Mouse (Mus musculus): ENCODE measurements around the gene Tbata.
A peak's percentile ranks its signal among the peaks of the same experiment; 100 is the strongest.

The Tbata gene

DNA sequence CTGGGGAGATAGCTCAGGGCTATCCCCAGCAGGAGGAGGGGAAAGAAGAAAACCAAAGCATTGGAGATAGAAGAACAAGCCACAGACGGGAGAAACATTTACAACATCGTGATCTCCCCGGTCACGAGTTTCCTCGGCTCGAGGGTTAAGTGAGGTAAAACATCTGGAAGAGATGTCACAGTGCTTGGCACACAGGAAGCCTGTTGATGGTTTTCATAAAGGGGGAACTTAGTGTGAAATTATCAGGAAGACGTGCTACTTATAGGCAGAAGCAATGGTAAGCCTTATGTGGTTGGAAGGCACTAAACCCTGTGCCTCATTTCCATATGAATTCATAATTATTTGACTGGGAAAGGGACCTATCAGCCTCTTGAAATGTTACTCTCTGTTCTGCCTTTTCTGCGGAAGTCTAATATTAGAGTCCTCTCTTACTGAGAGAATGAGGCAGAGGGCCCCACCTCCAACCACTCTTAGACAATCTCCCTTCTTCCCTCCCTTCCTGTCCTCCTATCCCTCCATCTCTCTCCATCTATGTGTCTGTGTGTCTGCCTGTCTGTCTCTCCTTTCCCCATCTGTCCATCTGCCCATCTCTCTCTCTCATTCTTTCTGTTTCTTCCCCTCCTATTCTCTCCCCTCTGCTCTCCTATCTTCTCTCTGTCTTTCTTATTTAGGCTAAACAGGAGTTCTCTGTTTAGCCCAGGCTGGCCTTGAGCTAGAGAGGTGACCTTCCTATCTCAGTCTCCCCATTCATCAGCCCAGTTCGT, 4.2 kb upstream of the Tbata start:
- DNase-seq: no peak

- no peak for DNase-seq
Measured at GRCm38 (mm10) chr10:61168393-61168792, 3.4 kb upstream of the Tbata start.

GRCm38 (mm10) chr10:61172496-61172895, 742 bp downstream of the Tbata start:
- no peak for DNase-seq

- DNase-seq: no peak
Measured at GRCm38 (mm10) chr10:61174711-61175441, 3.1 kb downstream of the Tbata start.

- DNase-seq: peak; percentile 25
Measured at GRCm38 (mm10) chr10:61175442-61176204, 3.9 kb downstream of the Tbata start.

- no peak for DNase-seq
Measured at GRCm38 (mm10) chr10:61176221-61176790, 4.6 kb downstream of the Tbata start.

DNA sequence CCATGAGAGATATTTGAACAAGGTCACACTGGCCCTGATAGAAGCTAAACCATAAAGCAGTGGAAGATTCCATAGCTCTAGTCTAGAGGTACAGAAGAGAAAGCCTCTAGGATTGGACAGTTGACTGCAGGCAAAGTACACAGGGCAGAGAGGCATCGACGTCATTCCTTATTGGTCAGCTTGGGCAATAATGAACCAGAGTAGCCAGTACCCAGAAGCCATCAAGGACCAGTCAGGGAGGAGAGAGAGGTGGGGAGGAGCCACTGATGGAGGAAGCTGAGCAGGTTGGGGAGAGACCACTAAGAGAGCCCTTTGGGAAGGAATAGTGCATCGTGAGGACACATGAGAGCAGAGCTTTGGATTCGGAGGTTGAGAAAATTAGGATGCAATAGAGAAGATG, 6.0 kb downstream of the Tbata start:
- DNase-seq: no peak

- no peak for DNase-seq
Measured at GRCm38 (mm10) chr10:61178687-61179086, 6.9 kb downstream of the Tbata start.

- no peak for DNase-seq
Measured at GRCm38 (mm10) chr10:61179927-61180326, 8.2 kb downstream of the Tbata start.

DNA sequence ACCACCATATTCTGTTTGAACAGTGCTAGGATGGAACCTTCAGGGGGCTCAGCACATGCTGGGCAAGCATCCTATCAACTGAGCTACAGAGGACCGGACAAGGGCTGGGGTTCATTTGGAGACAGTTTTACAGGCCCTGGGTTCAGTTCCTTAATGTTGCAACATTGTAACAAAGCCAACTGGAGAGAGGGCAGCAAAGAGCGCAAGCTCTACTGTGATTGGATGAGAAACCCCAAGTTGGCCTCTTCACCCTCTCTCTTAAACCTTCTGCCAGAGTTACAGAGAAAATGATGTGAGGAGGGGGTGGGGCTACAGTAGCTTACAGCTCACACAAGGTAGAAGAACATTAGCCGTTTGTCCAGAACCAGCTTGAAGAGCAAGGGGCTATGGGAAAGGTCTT, 15.2 kb downstream of the Tbata start:
- no peak for DNase-seq

GRCm38 (mm10) chr10:61188010-61188409, 16.3 kb downstream of the Tbata start:
- no peak for DNase-seq

DNA sequence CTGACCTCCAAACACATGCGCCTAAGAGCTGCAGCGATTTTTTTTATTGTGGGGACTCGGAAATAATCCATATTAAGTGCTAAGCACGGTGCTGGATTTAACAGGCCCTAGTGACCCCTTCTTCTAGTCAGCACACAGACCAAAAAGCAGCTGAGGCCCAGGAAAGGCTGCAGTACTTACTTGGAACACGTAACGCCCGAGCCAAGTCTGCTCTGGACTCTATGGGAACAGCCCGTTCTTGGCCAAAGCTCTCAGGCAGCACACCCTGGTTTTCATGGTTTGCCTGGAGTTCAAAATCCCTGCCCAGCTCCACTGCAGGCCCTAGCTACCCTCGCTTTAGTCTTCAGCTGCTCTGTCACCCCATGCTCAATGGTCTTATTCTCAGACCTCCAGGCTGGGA, 22.9 kb downstream of the Tbata start:
- DNase-seq: no peak

- DNase-seq: no peak
Measured at GRCm38 (mm10) chr10:61195216-61195615, 23.5 kb downstream of the Tbata start.

DNA sequence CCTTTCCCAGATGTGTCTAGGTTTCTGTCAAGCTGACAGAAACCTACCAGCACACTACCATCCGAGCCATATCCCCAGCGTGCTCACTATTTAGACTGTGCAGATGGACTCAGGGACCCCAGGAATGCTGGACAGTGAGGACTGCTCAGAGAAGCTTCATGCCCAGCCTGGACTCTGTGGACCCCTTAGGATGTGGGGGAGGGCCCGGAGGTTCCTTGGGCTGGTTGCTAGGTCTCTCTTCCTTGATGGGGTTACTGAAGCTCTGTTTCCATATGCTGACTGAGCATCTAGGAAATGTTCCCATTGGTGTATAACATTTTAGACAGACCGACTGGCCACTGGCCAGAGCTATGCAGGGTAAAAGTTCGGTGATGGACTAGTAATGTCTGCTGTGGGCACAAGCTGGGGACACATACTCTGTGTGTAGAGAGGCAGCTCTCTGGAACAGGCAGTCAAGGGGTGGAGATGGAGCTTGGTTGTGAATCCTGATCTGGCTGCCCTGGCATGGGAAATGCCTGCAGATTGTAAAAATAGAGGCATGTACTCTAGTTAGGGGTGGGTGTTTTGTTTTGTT, 24.1 kb downstream of the Tbata start:
- DNase-seq: no peak

GRCm38 (mm10) chr10:61199566-61200213, 27.9 kb downstream of the Tbata start:
- peak; percentile 74 for DNase-seq

DNA sequence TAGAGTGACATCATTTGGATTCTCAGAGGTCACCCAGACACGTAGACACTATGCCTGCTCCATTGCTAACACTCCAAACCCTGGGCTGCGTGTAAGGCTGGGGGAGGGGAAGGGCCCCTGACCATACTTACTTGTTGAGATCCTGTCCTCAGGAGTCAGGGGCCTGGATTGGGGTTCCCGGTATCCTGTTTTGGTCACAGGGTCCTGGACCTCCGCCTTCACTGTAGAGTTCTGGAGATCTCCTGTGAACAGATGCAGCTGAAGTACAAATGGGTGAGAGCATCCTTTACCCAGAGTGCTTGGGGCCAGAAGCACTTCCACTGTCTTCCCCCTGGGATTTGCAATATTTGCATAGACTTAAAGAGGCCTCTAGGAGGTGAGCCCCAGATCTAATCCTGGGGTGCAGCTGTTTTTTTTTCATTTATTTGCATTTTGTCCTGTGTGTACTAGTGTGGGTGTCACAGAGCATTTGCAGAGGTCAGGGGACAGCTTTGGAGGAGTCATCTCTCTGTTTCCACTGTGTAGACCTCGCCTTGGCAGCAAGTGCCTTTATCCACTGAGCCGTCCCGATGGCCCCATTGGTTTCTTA, 28.6 kb downstream of the Tbata start:
- no peak for DNase-seq

GRCm38 (mm10) chr10:61200998-61201397, 29.2 kb downstream of the Tbata start:
- no peak for DNase-seq

- DNase-seq: no peak
Measured at GRCm38 (mm10) chr10:61201596-61202318, 30.0 kb downstream of the Tbata start.

GRCm38 (mm10) chr10:61203930-61204329, 32.2 kb downstream of the Tbata start:
- no peak for DNase-seq

- no peak for DNase-seq
Measured at GRCm38 (mm10) chr10:61208114-61208684, 36.4 kb downstream of the Tbata start.

- no peak for DNase-seq
Measured at GRCm38 (mm10) chr10:61211105-61211504, 39.4 kb downstream of the Tbata start.
